Mouse (Mus musculus) embryonic facial prominence, embryonic 15.5 days (tissue): ENCODE results near the gene Gna11. TPM values are rescaled to one million over a fixed set of nuclear protein-coding genes. Genes with fewer than 3 reads are reported as not detected.
A peak's percentile ranks its signal among the peaks of the same experiment; 100 is the strongest.

ENCODE experiments used
- ATAC-seq: fragments of 200-750 bp; cut with Nextera tagmentation; 2 replicates; pipeline ENCODE4 v1.8.0; 2017; ENCODE audit warnings: low read depth, moderate TSS enrichment; ENCODE audit not compliant: insufficient number of reproducible peaks, low FRiP score, low TSS enrichment
- H3K27ac ChIP-seq: fragments of 300-500 bp; sonication (generic); replicated peaks from 2 replicates; pipeline ENCODE4 v1.5.1; 2015; ENCODE audit warnings: mild to moderate bottlenecking, inconsistent platforms
- H3K27me3 ChIP-seq: fragments of 300-500 bp; sonication (generic); 2 replicates; pipeline ENCODE4 v1.6.1; 2015; ENCODE audit warnings: inconsistent platforms
- H3K36me3 ChIP-seq: fragments of 300-500 bp; sonication (generic); 2 replicates; pipeline ENCODE4 v1.6.1; 2015; ENCODE audit warnings: mild to moderate bottlenecking, inconsistent platforms
- H3K4me1 ChIP-seq: fragments of 300-500 bp; sonication (generic); 2 replicates; pipeline ENCODE4 v1.6.1; 2015; ENCODE audit warnings: inconsistent platforms
- H3K4me2 ChIP-seq: fragments of 300-500 bp; sonication (generic); replicated peaks from 2 replicates; pipeline ENCODE4 v1.6.1; 2015; ENCODE audit warnings: mild to moderate bottlenecking, inconsistent platforms
- H3K4me3 ChIP-seq: fragments of 300-500 bp; sonication (generic); replicated peaks from 2 replicates; pipeline ENCODE4 v1.5.1; 2015; ENCODE audit warnings: mild to moderate bottlenecking, inconsistent platforms
- H3K9ac ChIP-seq: fragments of 300-500 bp; sonication (generic); 2 replicates; pipeline ENCODE4 v1.6.1; 2015; ENCODE audit warnings: inconsistent platforms
- H3K9me3 ChIP-seq: fragments of 300-500 bp; sonication (generic); replicated peaks from 2 replicates; pipeline ENCODE4 v1.6.1; 2016; ENCODE audit warnings: inconsistent platforms
- WGBS: fragments of 180-500 bp; shearing (Covaris S2); methylation state at CpG from one replicate; pipeline ENCODE4 v1.1.7; 2015; 5-methylcytosine and 5-hydroxymethylcytosine counted together
- microRNA-seq: library from miRNA; unstranded; fragments of <30 nt; microRNA quantifications from one replicate; pipeline ENCODE4, GENCODE M21; 2016; ENCODE audit warnings: borderline number of aligned reads
- polyA plus RNA-seq: library from polyadenylated mRNA; unstranded; fragments of >200 nt; fragmentation: Nextera tagmentation; extraction: Ambion mirVana; gene quantifications from 2 replicates; pipeline ENCODE4 v1.2.1, GENCODE M21; 2015

The Gna11 gene
- polyA plus RNA-seq, 1 experiment from 2014 or later, result 89.2 TPM

GRCm38 (mm10) chr10:81482533-81482889 lies 62.5 kb downstream of the Gna11 start, which contains the start of gene Celf5:
Celf5 (minus strand) TSS chr10:81482709.
- Histone ChIP-seq H3K36me3 (peaks cover 16% of the 10 kb centered on the region), H3K9ac (peak within 1 kb of the TSS; percentile 29), H3K9me3 (no peaks in the 10 kb centered on the region), H3K4me3 (peak within 1 kb of the TSS; percentile 51), H3K4me2 (peak within 1 kb of the TSS; percentile 84), H3K4me1 (peaks cover 18% of the 10 kb centered on the region), H3K27ac (no peak within 1 kb of the TSS), H3K27me3 (peaks cover 32% of the 10 kb centered on the region)
- peak; percentile 22; the same call in 1 of the 2 replicates for ATAC-seq
- under 1% methylated on average over 36 of the region's 36 CpGs for WGBS

DNA sequence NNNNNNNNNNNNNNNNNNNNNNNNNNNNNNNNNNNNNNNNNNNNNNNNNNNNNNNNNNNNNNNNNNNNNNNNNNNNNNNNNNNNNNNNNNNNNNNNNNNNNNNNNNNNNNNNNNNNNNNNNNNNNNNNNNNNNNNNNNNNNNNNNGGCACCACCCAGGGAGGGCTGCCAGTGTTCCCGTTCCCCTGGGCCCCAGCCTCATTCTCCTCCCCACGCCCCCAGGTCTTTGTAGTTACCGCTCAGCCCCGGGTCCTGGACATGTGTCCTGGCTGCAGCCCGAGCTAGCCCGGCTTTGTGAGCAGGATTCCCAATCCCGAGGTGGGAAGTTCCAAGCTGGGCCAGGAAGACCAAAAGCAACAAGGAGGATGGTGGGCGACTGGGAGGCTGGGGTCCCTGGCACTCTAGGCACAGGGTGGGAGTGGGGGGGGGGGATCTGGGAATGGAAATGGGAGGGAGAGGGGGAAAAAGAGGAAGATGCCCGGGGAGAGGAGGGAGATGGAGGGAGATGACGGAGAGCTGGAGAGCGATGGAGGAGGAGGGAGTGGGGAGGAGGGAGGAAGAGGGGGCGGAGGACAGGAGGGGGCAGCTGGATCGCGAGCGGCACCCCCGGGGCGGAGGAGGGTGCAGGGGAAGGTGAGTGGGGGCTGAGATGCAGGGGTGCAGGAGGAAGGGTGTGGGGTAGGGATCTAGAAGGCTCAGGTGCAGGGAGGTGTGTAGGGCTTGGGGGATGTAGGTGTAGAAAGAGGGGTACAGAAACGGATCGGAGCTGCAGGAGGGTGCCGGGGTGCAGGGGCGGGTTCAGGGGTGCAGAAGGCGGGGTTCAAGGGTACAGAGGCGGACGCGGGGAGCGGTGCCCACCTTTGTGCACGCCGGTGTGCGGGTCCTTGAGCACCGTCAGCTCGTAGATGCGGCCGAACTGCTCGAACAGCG lies 63.1 kb downstream of the Gna11 start:
- ATAC-seq, result no peak
- Histone ChIP-seq H3K4me1 (peaks cover 22% of the 10 kb centered on the region), H3K9ac (peak overlapping the region; percentile 29), H3K27me3 (peaks cover 39% of the 10 kb centered on the region), H3K27ac (no peak overlapping the region), H3K9me3 (no peaks in the 10 kb centered on the region), H3K4me2 (peak overlapping the region; percentile 84), H3K4me3 (peak overlapping the region; percentile 51), H3K36me3 (peaks cover 10% of the 10 kb centered on the region)
- 7% methylated on average over 35 of the region's 35 CpGs for WGBS

Small RNA genes lying within 50 kb of the gene (microRNA-seq; reads per million reads assigned to microRNA genes)
- not detected for gene Gm25595

Other genes with a start within 250 kb of the Gna11 start
- 41.4 and 44.0 TPM in 2 replicates for gene Cactin, start 224.1 kb downstream of the Gna11 start, polyA plus RNA-seq
- 13.2 and 14.2 TPM in 2 replicates for gene Tbxa2r, start 216.5 kb downstream of the Gna11 start, polyA plus RNA-seq
- 0.29 and 0.35 TPM in 2 replicates for gene Gipc3, start 201.9 kb downstream of the Gna11 start, polyA plus RNA-seq
- gene Hmg20b, start 194.7 kb downstream of the Gna11 start, polyA plus RNA-seq, result 94.7 and 96.1 TPM in 2 replicates
- gene Mfsd12, start 187.7 kb downstream of the Gna11 start, polyA plus RNA-seq, result 15.8 and 16.2 TPM in 2 replicates
- gene 4930404N11Rik, start 179.4 kb downstream of the Gna11 start, polyA plus RNA-seq, result 0.73 and 1.3 TPM in 2 replicates
- 98.8 and 102 TPM in 2 replicates for gene Fzr1, start 166.7 kb downstream of the Gna11 start, polyA plus RNA-seq
- gene Dohh, start 160.8 kb downstream of the Gna11 start, polyA plus RNA-seq, result 83.1 and 85.2 TPM in 2 replicates
- 3.1 and 3.2 TPM in 2 replicates for gene Gm48551, start 160.7 kb downstream of the Gna11 start, polyA plus RNA-seq
- 1.6 and 2.9 TPM in 2 replicates for gene Gm48552, start 156.2 kb downstream of the Gna11 start, polyA plus RNA-seq
- gene Smim24, start 152.1 kb downstream of the Gna11 start, polyA plus RNA-seq, result 5.0 and 8.3 TPM in 2 replicates
- 138 and 139 TPM in 2 replicates for gene Nfic, start 89.6 kb downstream of the Gna11 start, polyA plus RNA-seq
- gene Celf5, start 62.5 kb downstream of the Gna11 start, polyA plus RNA-seq, result 1.4 and 1.6 TPM in 2 replicates
- 81.9 and 89.1 TPM in 2 replicates for gene Ncln, start 48.8 kb downstream of the Gna11 start, polyA plus RNA-seq
- gene S1pr4, start 45.1 kb downstream of the Gna11 start, polyA plus RNA-seq, result 0.77 and 1.1 TPM in 2 replicates
- 4.9 and 6.4 TPM in 2 replicates for gene Gna15, start 21.0 kb downstream of the Gna11 start, polyA plus RNA-seq
- gene Aes, start 14.3 kb upstream of the Gna11 start, polyA plus RNA-seq, result 642 and 649 TPM in 2 replicates
- 63.1 and 73.7 TPM in 2 replicates for gene Tle2, start 29.4 kb upstream of the Gna11 start, polyA plus RNA-seq
- 16.4 and 19.6 TPM in 2 replicates for gene Tle6, start 55.9 kb upstream of the Gna11 start, polyA plus RNA-seq
- gene BC025920, start 61.1 kb upstream of the Gna11 start, polyA plus RNA-seq, result 0.84 and 1.3 TPM in 2 replicates
- 40.5 and 41.0 TPM in 2 replicates for gene Sirt6, start 82.6 kb upstream of the Gna11 start, polyA plus RNA-seq
- gene Ankrd24, start 83.3 kb upstream of the Gna11 start, polyA plus RNA-seq, result 14.5 and 15.0 TPM in 2 replicates
- 4.2 and 4.5 TPM in 2 replicates for gene Gm10778, start 103.9 kb upstream of the Gna11 start, polyA plus RNA-seq
- gene Zfp433, start 159.6 kb upstream of the Gna11 start, polyA plus RNA-seq, result 13.1 and 13.7 TPM in 2 replicates
- gene Gm3055, start 226.0 kb upstream of the Gna11 start, polyA plus RNA-seq, result 7.6 and 9.6 TPM in 2 replicates